Mouse (Mus musculus) G1E (cell line): ENCODE measurements at regions not wholly inside any gene's neighbourhood (a gene's known extent, or its start where the extent isn't known, plus 50 kb on each side); places are given as distances from the start of the nearest gene placed in this dataset.

Experiments
- ATAC-seq: 2 replicates; pipeline ENCODE4 v1.8.0; 2016; ENCODE audit warnings: mild to moderate bottlenecking; ENCODE audit not compliant: insufficient number of reproducible peaks, poor library complexity, low FRiP score, severe bottlenecking; ENCODE audit errors: extremely low read depth
- DNase-seq: peaks from one replicate; pipeline ENCODE4 v3.0.0; 2012; ENCODE audit warnings: low spot score
- H3K27me3 ChIP-seq: 2 replicates; pipeline ENCODE4 v1.6.1; 2012; ENCODE audit warnings: mild to moderate bottlenecking, low read length, inconsistent platforms; ENCODE audit not compliant: insufficient read depth
- H3K36me3 ChIP-seq: replicated peaks from 2 replicates; pipeline ENCODE3; 2012; ENCODE audit warnings: mild to moderate bottlenecking, inconsistent platforms
- H3K4me1 ChIP-seq: 2 replicates; pipeline ENCODE4 v1.6.1; 2012; ENCODE audit warnings: low read depth, low read length, inconsistent platforms, mixed read lengths; ENCODE audit not compliant: insufficient read depth
- H3K4me3 ChIP-seq: 2 replicates; pipeline ENCODE4 v1.5.1; 2012; ENCODE audit warnings: low read depth, mild to moderate bottlenecking, inconsistent platforms, low read length, moderate library complexity, mixed read lengths
- H3K9me3 ChIP-seq: replicated peaks from 2 replicates; pipeline ENCODE4 v1.6.1; 2012; ENCODE audit warnings: inconsistent platforms
- CTCF ChIP-seq: IDR thresholded peaks from 2 replicates; pipeline ENCODE4 v1.5.1; 2012; ENCODE audit warnings: low read depth, low read length, inconsistent platforms, mixed read lengths
- GATA1 ChIP-seq: IDR thresholded peaks from 2 replicates; pipeline ENCODE4 v1.6.1; 2012; ENCODE audit warnings: borderline replicate concordance, low read length, inconsistent platforms, mixed read lengths
- GATA2 ChIP-seq: IDR thresholded peaks from 2 replicates; pipeline ENCODE4 v1.6.1; 2012; ENCODE audit warnings: low read depth, low read length, inconsistent platforms, borderline replicate concordance
- POLR2AphosphoS5 ChIP-seq: IDR thresholded peaks from 2 replicates; pipeline ENCODE4 v1.6.1; 2012; ENCODE audit warnings: low read depth, low read length, inconsistent platforms; ENCODE audit not compliant: insufficient replicate concordance
- TAL1 ChIP-seq: conservative IDR thresholded peaks from 2 replicates; pipeline ENCODE4 v1.6.1; 2012; ENCODE audit warnings: low read depth, low read length, inconsistent platforms, mixed read lengths

GRCm38 (mm10) chr3:125048429-125048828 lies 355.4 kb upstream of the Ndst4 start:
- TF ChIP-seq POLR2AphosphoS5: no peak
- no peak for TF ChIP-seq CTCF
- TF ChIP-seq GATA2: no peak
- TF ChIP-seq TAL1: no peak
- TF ChIP-seq GATA1: no peak
- Histone ChIP-seq H3K4me1 (no peaks in the 10 kb centered on the region), H3K27me3 (no peaks in the 10 kb centered on the region), H3K36me3 (no peaks in the 10 kb centered on the region), H3K4me3 (no peak overlapping the region), H3K9me3 (no peaks in the 10 kb centered on the region)
- DNase-seq: no peak
- ATAC-seq: no peak

GRCm38 (mm10) chr3:125049654-125050053 lies 354.2 kb upstream of the Ndst4 start:
- ATAC-seq: no peak
- DNase-seq: no peak

GRCm38 (mm10) chr3:125052852-125053251 lies 351.0 kb upstream of the Ndst4 start:
- Histone ChIP-seq H3K36me3 (no peaks in the 10 kb centered on the region), H3K4me1 (no peaks in the 10 kb centered on the region), H3K9me3 (no peaks in the 10 kb centered on the region), H3K4me3 (no peak overlapping the region), H3K27me3 (no peaks in the 10 kb centered on the region)
- TF ChIP-seq CTCF: no peak
- TF ChIP-seq GATA2: no peak
- no peak for DNase-seq
- no peak for ATAC-seq

More at GRCm38 (mm10) chr3:125049654-125050053, 354.2 kb upstream of the Ndst4 start:
- TF ChIP-seq GATA1: no peak
- TF ChIP-seq TAL1: no peak
- no peak for TF ChIP-seq GATA2
- no peak for TF ChIP-seq POLR2AphosphoS5
- no peak for TF ChIP-seq CTCF
- no peaks in the 10 kb centered on the region for H3K27me3 ChIP-seq
- H3K4me3 ChIP-seq: no peak overlapping the region
- H3K36me3 ChIP-seq: no peaks in the 10 kb centered on the region
- H3K4me1 ChIP-seq: no peaks in the 10 kb centered on the region
- H3K9me3 ChIP-seq: no peaks in the 10 kb centered on the region

GRCm38 (mm10) chr3:125072683-125073082 lies 331.2 kb upstream of the Ndst4 start:
- Histone ChIP-seq H3K27me3 (no peaks in the 10 kb centered on the region), H3K4me3 (no peak overlapping the region), H3K36me3 (no peaks in the 10 kb centered on the region), H3K9me3 (no peaks in the 10 kb centered on the region), H3K4me1 (no peaks in the 10 kb centered on the region)
- TF ChIP-seq CTCF: no peak
- ATAC-seq (no peak), DNase-seq (no peak)

- TF ChIP-seq GATA1 (no peak), CTCF (no peak), TAL1 (no peak), POLR2AphosphoS5 (no peak), GATA2 (no peak)
- ATAC-seq: peak; percentile 31; the same call in 1 of the 2 replicates
- H3K4me3 ChIP-seq: no peak overlapping the region
These were observed 310.8 kb upstream of the Ndst4 start for GRCm38 (mm10) chr3:125093010-125093630.

More at GRCm38 (mm10) chr3:125093010-125093630, 310.8 kb upstream of the Ndst4 start:
- DNase-seq: no peak
- no peaks in the 10 kb centered on the region for H3K27me3 ChIP-seq
- H3K36me3 ChIP-seq: no peaks in the 10 kb centered on the region
- H3K4me1 ChIP-seq: no peaks in the 10 kb centered on the region
- no peaks in the 10 kb centered on the region for H3K9me3 ChIP-seq
